Mouse (Mus musculus) right cerebral cortex, postnatal 25 days (tissue): ENCODE results near the gene Dag1.
"Not testable (repeated sequence)": the region's sequence is repeated elsewhere in the genome, so short reads cannot be mapped to it uniquely, and the experiment has no call there.

Experiments used
- DNase-seq: peaks from one replicate; pipeline ENCODE4 v3.0.0; 2022

Gene Dag1

GRCm38 (mm10) chr9:108263690-108264190 lies at the start of gene Dag1:
TSS of gene Dag1 (minus strand) at chr9:108263958.
- DNase-seq: peak; percentile 99

GRCm38 (mm10) chr9:108308141-108308540 lies 44.4 kb upstream of the Dag1 start:
- no peak for DNase-seq

- no peak for DNase-seq
Observed at GRCm38 (mm10) chr9:108307021-108307807, 43.5 kb upstream of the Dag1 start.

GRCm38 (mm10) chr9:108306571-108306980 lies 42.8 kb upstream of the Dag1 start:
- DNase-seq: peak; percentile 70

DNA sequence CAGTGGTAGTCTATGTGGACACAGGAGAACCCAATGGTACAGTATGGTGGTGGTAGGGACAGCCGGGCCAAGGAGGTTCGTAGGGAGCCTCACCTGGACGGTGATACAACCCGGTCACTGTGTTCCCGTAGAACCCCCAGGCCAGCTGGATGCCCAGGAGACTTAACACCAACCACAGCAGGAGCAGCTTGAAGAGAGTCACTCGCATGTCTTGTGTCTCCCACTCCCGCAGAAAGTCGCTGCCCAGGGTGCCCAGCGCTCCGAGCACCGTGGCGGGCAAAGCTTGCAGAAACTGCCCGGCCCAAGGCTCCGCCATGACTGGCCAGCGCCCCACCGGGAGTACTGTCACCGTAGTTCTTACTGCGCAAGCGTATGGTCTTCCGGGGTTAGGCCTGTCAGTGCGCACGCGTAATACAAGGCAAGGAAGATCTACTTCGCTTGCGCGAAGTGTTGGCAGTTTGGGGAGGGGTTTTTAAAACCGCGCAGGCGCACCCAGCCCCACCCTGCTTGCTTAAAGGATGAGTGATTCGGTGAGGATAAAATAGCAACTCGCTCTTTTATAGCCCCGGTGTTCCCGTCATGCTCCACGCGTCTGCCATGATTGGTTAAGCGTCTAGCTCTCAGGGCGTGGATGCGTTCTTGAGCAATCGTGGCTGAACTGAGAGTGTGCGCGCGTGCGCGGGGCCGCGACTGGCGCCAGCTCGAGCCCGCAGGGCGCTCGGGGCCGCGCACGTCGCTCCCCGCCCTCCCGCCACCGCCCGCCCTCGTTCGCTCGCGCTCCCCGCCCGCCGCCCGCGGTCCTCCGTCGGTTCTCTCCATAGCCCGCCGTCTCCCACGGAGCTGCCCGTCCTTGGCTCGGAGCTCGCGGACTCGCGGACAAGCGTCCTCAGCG lies 42.1 kb upstream of the Dag1 start, which contains the start of the genes Rhoa and Tcta:
TSS of gene Rhoa (plus strand) at position 501 of the 892 bp plus-strand sequence.
TSS of gene Tcta (minus strand) at position 532 of the 892 bp plus-strand sequence.
- peak; percentile 98 for DNase-seq

DNA sequence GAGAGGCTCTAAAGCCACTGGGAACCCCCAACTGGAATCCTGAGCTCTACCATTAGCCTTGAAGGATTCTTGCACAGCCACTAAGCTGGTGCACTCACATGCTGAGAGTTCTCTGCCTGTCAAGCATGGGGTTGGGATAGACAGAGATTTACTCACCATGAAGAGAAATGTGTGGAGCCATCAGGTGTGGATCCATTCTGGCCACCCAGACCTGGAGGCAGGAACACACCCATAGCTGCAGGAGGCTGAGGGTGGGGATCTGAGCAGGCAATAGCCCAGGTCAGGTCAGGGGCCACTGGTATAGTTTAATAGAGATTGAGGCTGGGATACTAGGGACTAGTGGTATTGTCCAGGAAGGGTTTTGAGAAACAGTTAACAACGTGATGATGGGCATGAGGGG lies 41.4 kb upstream of the Dag1 start:
- DNase-seq: no peak

GRCm38 (mm10) chr9:108304716-108305115 lies 41.0 kb upstream of the Dag1 start:
- DNase-seq: no peak

DNA sequence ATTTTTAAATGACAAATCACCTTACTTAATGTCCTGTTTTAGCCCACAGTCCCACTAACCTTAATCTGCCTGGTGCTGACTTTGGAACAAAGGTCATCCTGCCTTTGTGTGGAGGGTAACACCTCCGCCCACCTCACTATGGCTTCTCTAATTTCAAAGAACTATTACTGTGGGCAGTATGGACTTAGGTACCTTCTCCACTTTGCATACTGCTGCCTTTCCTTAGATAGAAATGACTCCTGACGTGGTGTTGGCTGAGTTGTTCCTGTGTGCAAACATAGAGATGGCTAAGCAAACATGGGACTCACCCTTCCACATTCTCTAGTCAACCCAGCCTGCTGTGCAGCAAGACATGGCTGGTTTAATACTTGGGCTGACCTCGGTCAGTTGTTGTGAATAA lies 38.1 kb upstream of the Dag1 start:
- no peak for DNase-seq

DNA sequence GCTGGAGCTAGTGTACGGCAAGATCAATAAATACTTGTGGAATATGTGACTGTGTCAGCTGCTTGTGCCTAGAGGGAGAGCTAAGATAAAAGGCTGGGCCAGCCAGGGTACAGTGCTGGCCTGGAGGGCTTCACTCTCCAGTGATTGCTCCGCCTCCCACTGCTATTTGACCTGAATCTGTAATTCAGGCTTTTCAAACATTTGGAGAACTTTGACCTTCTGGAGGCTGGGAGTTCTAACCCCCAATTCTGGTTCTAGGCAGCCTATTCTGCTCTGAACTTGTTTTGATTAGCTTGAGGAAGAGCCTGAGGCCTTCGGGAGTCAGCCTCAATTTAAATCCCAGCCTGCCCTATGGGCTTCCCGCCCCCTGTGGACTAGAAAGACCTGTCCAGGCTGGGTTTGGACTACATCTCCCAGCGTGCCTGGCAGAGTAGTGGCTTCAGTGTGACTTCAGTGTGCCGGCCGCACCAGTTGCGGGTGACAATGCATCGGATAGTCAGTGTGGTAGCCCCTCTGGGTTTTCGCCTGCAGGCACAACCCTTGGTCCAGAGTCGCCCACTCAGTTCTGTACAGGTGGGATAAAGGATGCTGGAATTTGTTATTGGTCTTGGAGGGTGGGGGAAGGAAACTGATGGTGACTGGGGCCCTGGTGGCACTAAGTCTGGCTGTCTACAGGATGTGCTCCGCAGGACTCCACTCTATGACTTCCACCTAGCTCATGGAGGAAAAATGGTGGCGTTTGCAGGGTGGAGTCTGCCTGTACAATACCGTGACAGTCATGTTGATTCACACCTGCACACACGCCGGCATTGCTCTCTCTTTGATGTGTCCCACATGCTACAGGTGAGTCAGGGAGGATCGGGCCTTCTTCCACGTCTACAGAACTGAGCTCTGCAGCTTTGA lies 32.9 kb upstream of the Dag1 start, which contains the start of gene Amt:
TSS of gene Amt (plus strand) at position 401 of the 903 bp plus-strand sequence.
- no peak for DNase-seq

DNA sequence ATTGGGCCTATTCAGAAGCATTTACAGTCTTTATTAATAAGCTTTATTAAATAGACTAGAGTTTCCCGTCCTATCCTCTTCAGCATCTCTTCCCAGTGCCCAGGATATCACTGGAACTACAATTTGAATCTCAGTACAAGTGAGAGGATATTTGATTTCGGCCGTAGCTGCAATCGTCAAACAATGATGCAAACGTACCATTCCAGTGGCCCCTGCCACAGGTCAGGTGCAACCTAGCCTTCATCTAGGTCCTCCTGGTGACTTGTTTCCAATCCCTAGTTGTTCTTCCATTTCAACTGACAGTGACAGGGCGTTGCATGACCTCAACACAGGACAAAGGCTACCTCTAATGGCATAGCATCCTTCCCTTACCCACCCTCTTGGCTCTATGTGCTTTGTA lies 27.0 kb upstream of the Dag1 start:
- no peak for DNase-seq

GRCm38 (mm10) chr9:108290016-108290750 lies 26.4 kb upstream of the Dag1 start, which contains the start of gene Nicn1:
TSS of gene Nicn1 (plus strand) at chr9:108290429.
- DNase-seq: peak; percentile 89

GRCm38 (mm10) chr9:108289347-108289746 lies 25.6 kb upstream of the Dag1 start:
- DNase-seq: no peak

GRCm38 (mm10) chr9:108287526-108288238 lies 23.9 kb upstream of the Dag1 start:
- not testable (repeated sequence) for DNase-seq

- DNase-seq: peak; percentile 37
Observed at GRCm38 (mm10) chr9:108284410-108284809, 20.7 kb upstream of the Dag1 start.

DNA sequence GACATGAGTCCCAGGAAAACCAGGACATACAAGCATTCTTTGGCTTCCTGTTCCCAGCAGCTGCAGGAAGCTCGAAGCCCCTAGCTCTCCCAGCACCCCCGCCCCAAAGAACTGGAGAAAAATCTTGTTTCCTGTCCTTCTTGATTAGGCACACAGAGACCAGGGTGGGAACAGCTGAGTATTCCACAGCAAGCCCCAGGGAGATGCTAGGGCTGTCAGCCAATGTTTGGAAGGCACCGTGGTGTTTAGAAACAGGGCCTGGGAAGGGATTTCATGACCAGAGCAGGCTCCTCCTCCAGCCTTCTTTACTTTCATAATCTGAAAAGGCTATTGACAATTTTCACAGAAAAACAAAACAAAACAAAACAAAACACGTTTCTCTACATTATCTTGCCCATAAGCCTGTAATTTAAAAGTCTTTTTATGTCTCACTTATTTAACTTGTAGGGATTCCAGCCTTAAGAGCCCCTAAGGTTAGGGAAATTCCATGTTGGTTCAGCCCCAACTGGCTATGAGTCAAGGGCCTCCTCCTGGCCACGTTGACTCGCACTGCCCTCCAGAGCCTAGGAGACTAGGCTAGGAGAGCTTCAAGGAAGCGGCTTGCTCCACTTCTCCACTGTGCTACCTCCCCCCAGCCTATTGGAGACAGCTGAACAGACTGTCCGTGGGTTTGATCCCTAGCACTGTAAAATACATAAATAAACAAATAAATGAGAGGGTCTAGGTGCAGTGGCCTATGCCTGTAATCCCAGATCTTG lies 16.5 kb upstream of the Dag1 start:
- no peak for DNase-seq

DNA sequence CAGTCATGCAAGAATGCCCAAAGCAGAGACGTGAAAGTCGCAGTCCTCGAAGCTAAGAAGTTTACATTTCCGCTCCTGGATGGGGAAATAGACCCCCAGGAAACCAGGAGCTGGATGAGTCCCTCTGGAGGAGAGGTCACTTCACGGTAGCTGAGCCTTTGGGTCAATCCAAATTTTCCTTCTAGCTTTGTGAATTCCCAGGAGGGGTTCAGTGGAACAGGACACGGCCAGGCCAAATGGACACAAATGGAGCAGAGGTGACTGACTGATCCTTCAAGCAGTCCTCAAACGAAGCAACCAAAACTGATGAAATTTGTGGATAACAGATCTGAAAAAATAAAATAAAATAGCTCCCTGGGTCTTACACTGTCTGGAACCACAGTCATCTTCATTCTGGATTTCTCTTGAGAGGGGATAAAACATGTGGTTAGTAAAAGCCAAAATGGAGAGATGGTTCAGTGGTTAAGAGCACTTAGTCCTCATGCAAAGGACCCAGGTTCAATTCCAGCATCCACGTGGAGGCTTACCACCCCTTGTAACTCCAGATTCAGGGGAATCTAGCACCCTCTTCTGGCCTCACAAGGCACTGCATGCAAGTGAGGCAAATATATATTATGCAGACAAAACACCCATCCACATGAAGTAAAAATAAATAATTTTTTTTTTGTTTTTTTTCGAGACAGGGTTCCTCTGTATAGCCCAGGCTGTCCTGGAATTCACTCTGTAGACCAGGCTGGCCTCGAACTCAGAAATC lies 15.1 kb upstream of the Dag1 start:
- no peak for DNase-seq

DNA sequence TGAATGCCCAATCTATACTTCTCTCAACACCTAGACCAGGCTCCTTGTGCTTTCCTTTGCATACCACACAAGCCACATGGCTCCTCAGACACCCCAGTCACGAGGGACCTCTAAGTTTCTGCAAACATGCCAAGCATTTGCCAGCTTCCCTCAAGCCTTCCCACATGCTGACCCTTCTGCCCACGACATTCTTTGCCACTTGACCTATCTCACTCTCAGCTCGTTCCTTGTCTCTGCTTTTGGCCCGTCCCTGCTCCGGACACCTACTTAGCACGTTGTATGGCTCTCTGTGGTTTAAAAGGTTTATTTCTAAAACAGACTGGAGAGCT lies 11.5 kb upstream of the Dag1 start:
- DNase-seq: no peak

DNA sequence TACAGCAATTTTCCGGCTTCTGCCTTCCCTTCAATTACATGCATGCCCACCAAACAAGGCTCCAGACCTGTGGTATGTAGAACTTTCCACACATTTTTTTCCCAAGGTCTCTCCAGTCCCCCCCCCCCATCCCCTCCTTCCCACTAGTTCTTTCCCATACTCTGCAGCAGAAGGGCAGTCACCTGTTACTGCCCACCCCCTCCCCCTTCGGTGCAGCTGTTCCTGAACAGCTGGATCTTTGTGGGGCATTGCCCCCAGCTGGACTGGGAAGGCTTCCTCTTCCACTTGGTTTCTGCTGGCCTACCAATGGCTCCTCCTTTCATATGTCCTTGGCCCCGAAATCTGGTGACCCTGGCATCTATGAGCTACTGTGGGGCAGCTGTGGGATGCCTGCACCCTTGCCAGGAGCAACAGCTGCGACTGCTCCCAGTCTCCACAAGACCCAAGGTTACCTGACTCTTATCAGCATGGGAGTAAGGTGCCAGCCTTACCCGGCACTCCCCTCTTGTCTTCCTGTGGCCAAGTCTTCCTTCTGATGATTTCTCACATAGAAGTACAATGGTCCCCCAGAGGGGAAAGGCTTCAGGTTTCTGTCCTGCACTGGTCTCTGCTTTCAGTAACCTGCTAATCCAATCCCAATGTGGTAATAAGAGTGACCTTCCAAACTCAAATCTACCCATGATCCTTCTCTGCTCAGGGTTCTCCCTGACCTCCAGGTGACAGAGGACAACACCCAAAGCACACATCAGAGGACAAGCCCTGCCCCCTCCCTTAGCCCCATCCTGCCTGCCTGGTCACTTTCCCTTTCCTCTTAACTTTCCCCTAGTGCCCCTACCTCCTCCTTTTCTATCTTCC lies 10.9 kb upstream of the Dag1 start:
- no peak for DNase-seq
